Mouse (Mus musculus) sigmoid colon, adult 10 weeks (tissue): ENCODE data around the gene Sfpq. TPM values are rescaled to one million over a fixed set of nuclear protein-coding genes. Genes with fewer than 3 reads are reported as not detected.

Experiments
- polyA plus RNA-seq: library from polyadenylated mRNA; stranded (reverse); fragments of 350-450 nt; fragmentation: Illumina TruSeq; extraction: RNeasy Lipid Tissue Mini Kit (QIAGEN cat#74804); gene quantifications from one replicate; pipeline ENCODE4 v1.2.3, GENCODE M21; 2014; ENCODE audit warnings: low read depth, low replicate concordance

The Sfpq gene
- 380 TPM for polyA plus RNA-seq

DNA sequence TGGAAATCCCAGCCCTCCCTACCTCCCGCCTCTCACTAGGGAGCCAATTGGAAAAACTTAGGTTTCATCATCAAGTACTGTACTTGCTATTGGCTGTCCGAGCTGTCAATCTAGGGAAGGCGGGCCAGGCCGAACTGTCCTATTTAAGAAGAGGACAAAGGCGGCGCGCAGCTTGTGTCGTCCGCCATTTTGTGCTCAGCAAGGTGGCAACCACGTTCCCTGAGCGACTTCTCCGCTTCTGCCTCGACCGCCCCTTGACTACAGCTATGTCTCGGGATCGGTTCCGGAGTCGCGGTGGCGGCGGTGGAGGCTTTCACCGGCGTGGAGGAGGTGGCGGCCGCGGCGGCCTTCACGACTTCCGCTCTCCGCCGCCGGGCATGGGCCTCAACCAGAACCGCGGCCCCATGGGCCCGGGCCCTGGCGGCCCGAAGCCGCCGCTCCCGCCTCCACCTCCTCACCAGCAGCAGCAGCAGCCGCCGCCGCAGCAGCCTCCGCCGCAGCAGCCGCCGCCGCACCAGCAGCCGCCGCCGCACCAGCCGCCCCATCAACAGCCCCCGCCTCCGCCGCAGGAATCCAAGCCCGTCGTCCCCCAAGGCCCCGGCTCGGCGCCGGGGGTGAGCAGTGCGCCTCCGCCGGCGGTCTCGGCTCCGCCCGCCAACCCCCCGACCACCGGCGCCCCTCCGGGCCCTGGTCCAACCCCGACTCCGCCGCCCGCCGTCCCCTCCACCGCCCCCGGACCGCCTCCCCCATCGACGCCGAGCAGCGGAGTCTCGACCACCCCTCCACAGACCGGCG lies at the start of gene Sfpq:
Gene Sfpq (plus strand): TSS at position 174 of the 795 bp plus-strand sequence.

DNA sequence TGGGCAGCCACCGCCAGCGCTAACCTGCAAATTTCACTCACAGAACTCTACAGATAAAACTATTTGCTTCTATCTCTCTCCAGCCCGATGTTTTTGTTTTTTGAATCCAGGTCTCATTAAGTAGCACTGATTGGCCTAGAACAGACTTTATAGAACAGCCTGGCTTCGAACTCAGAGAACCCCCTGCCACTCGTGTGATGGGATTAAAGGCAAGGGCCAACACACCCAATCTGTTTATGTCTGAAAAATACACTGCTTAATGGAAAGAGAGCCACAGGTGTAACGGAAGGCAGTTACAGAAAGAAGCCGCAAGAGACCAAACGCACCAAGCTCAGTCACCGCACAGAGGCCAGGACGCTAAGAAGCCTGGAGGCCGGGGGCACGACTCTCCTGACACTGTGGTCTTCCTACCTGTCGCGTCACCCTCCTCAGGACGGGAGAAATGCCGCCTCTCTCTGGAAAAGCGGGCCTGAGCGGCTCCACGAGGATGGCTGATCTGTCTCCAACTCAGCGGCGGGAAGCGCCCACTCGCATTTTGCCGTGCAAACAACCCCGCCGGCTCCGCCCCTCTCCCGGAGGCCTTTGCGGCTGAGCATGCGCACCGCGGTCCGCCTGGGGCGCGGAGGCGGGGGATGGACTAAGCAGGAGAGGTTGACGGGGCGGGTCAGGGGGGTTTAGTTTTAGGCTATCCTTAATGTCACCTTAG lies 39.6 kb downstream of the Sfpq start, which contains the start of gene Zmym1:
Gene Zmym1 (minus strand): TSS at position 568 of the 706 bp plus-strand sequence.

DNA sequence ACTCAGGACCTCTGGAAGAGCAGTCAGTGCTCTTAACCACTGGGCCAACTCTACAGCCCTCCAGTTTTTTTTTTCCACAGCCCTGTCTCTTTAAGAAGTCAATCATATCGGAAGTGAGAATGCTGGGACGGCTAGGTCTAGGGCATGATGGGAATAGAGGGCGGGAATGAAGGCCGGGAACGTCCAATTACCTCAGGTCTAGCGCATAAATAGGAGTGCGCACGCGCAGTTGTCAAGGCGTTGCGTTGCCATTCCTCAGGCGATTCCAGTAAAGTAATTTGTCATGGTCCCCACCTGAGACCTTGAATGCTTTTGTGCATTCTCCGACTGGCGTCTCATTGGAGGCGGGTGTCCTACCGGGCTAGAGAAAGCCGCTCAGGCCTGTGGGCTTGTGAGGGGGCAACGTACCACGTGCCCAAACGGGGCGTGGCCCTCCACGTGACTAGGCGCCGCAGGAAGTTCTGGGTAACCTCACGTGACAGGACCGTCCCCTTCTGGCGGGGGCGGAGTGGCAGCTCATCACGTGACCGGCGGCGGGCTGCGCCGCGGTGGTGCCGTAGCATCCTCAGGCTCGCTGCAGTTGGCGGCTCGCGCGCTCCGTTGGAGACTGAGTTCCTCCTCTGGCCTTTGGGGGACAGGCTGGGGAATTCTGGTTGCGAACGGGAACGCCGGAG lies 55.9 kb downstream of the Sfpq start, which contains the start of gene Zmym6:
Gene Zmym6 (plus strand): TSS at position 509 of the 674 bp plus-strand sequence.

Other genes starting within 250 kb of the Sfpq start
- 36.0 TPM for gene Zmym4, start 53.2 kb upstream of the Sfpq start, polyA plus RNA-seq
- 17.9 TPM for gene Zmym1, start 39.8 kb downstream of the Sfpq start, polyA plus RNA-seq
- 75.0 TPM for gene Zmym6, start 56.1 kb downstream of the Sfpq start, polyA plus RNA-seq
- 24.6 TPM for gene Tmem35b, start 102.4 kb downstream of the Sfpq start, polyA plus RNA-seq
- gene Dlgap3, start 147.9 kb downstream of the Sfpq start, polyA plus RNA-seq: not detected
- 1.1 TPM for gene Smim12, start 222.5 kb downstream of the Sfpq start, polyA plus RNA-seq